Mouse (Mus musculus) erythroblast, embryonic 14.5 days (primary cell): Measurements from ENCODE around the gene Pla2g4d.

Experiments used
- GATA1 ChIP-seq: IDR thresholded peaks from 2 replicates; pipeline ENCODE4 v1.6.1; 2012; ENCODE audit warnings: low read length, inconsistent platforms, mixed read lengths
- TAL1 ChIP-seq: IDR thresholded peaks from 3 replicates; pipeline ENCODE4 v1.6.1; 2012; ENCODE audit warnings: low read length, inconsistent platforms, mixed read lengths

GRCm38 (mm10) chr2:120265523-120265922 is 23.5 kb downstream of the Pla2g4d start:
- TF ChIP-seq GATA1, result no peak
- TF ChIP-seq TAL1, result no peak
